Mouse (Mus musculus) ES-Bruce4 (cell line): Measurements from ENCODE around the gene Tmprss12. TPM values are rescaled to one million over a fixed set of nuclear protein-coding genes. Genes with fewer than 3 reads are reported as not detected.

Experiments
- H3K27ac ChIP-seq: 2 replicates; pipeline ENCODE4 v1.5.1; 2012; ENCODE audit warnings: low read length, inconsistent platforms; ENCODE audit not compliant: insufficient read depth
- H3K27me3 ChIP-seq: 2 replicates; pipeline ENCODE4 v1.6.1; 2012; ENCODE audit warnings: mild to moderate bottlenecking, low read length, inconsistent platforms; ENCODE audit not compliant: control insufficient read depth, poor library complexity, insufficient read depth, severe bottlenecking
- H3K36me3 ChIP-seq: 2 replicates; pipeline ENCODE4 v1.6.1; 2012; ENCODE audit warnings: inconsistent platforms, mild to moderate bottlenecking, low read length, moderate library complexity; ENCODE audit not compliant: control insufficient read depth, poor library complexity, insufficient read depth, severe bottlenecking
- H3K4me1 ChIP-seq: one replicate; pipeline ENCODE4 v1.8.1; 2011; ENCODE audit warnings: low read length; ENCODE audit not compliant: control insufficient read depth, insufficient read depth
- H3K4me3 ChIP-seq: 2 replicates; pipeline ENCODE4 v1.5.1; 2011; ENCODE audit warnings: low read depth, mild to moderate bottlenecking, low read length
- H3K9ac ChIP-seq: 2 replicates; pipeline ENCODE4 v1.6.1; 2012; ENCODE audit warnings: low read depth, mild to moderate bottlenecking, inconsistent platforms; ENCODE audit not compliant: poor library complexity, severe bottlenecking
- H3K9me3 ChIP-seq: replicated peaks from 2 replicates; pipeline ENCODE4 v1.6.1; 2012; ENCODE audit warnings: mild to moderate bottlenecking, low read length, inconsistent platforms; ENCODE audit not compliant: control insufficient read depth, poor library complexity, insufficient read depth, severe bottlenecking
- CTCF ChIP-seq: IDR thresholded peaks from one replicate; pipeline ENCODE4 v1.8.1; 2011; ENCODE audit warnings: low read depth, low read length
- EP300 ChIP-seq: IDR thresholded peaks from 2 replicates; pipeline ENCODE4 v1.6.1; 2011; ENCODE audit warnings: low read depth, low read length; ENCODE audit not compliant: insufficient read depth
- POLR2A ChIP-seq: IDR thresholded peaks from one replicate; pipeline ENCODE4 v1.8.1; 2011; ENCODE audit warnings: low read length; ENCODE audit not compliant: insufficient read depth
- polyA plus RNA-seq: library from polyadenylated mRNA; stranded (reverse); fragments of >200 nt; gene quantifications from 2 replicates; pipeline ENCODE4 v1.2.4, GENCODE M21; 2011; ENCODE audit warnings: low read depth; ENCODE audit not compliant: missing spikeins, insufficient read depth, insufficient read length

Gene Tmprss12
- polyA plus RNA-seq = 3.2 and 4.1 TPM in 2 replicates

DNA sequence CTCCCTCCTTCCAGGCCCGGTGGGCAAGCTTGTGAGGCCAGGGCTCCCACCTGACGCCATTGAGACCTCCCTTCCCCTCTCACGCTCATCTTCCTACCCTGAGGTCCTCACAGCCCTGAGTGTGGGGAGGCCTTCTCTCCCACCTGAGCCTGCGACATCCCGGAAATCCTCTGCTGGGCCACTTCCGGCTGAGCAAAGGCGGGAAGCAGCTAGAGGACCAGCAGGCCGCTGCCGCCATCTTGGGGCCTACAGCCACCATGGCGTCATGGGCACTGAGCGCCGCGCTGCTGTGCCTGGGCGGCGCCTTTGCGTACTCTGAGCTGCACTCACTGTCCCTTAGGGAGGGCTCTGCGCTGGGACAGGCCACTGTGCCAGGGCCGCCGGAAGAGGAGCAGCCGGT, at the start of gene Tmprss12:
Gene Tmprss12, plus strand, starts transcription at position 212 of the 400 bp plus-strand sequence.
- Histone ChIP-seq H3K4me3 (peak within 1 kb of the TSS; percentile 54), H3K4me1 (peaks cover 2% of the 10 kb centered on the region), H3K9ac (peak within 1 kb of the TSS; percentile 54), H3K27me3 (no peaks in the 10 kb centered on the region), H3K27ac (peak within 1 kb of the TSS; percentile 82), H3K36me3 (no peaks in the 10 kb centered on the region), H3K9me3 (no peaks in the 10 kb centered on the region; the same call in 1 of the 2 replicates)
- no peak for TF ChIP-seq EP300
- TF ChIP-seq POLR2A = no peak
- TF ChIP-seq CTCF = no peak

DNA sequence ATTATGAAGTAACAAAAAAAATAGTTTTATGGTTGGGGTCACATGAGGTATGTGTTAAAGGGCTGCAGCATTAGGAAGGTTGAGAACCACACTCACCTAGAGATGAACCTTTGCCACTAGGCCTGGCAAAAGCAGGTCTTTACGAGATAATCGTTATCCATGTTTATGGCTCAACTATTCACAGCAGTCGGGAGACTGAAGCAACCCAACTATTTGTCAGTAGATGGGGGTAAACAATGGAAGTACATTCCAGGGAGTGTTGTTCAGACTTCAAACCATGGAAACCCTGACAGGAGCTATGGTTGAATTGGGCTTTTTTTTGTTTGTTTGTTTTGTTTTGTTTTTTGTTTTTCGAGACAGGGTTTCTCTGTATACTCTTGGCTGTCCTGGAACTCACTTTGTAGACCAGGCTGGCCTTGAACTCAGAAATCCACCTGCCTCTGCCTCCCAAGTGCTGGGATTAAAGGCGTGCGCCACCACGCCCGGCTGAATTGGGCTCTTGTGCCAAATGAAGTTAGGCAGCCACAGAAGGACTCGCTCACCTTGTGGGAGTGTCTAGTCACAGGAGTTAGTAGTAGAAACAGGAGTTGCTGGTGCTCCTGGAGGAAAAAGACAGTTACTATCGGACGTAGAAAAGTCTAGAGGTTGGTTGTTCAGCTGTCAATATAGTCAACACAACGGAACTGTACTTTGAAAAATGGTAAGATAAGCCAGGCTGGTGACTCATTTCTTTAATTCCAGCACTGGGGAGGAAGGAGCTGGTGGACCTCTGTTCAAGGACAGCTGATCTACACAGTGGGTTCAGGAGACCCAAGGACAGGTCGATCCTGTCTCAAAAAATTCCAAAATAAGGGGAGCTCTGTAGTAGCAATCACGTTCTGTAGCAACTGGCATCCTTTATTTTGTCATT, 48.8 kb upstream of the Tmprss12 start:
- H3K9me3 ChIP-seq = no peaks in the 10 kb centered on the region
- H3K4me1 ChIP-seq = peaks cover 2% of the 10 kb centered on the region
- no peak for TF ChIP-seq EP300
- no peak for TF ChIP-seq POLR2A
- no peak for TF ChIP-seq CTCF
- H3K27ac ChIP-seq = peak overlapping the region; percentile 50; the same call in 1 of the 2 replicates
- peaks cover 19% of the 10 kb centered on the region; the same call in 1 of the 2 replicates for H3K36me3 ChIP-seq
- H3K4me3 ChIP-seq = no peak overlapping the region
- no peaks in the 10 kb centered on the region for H3K27me3 ChIP-seq
- H3K9ac ChIP-seq = no peak overlapping the region; the same call in 1 of the 2 replicates

DNA sequence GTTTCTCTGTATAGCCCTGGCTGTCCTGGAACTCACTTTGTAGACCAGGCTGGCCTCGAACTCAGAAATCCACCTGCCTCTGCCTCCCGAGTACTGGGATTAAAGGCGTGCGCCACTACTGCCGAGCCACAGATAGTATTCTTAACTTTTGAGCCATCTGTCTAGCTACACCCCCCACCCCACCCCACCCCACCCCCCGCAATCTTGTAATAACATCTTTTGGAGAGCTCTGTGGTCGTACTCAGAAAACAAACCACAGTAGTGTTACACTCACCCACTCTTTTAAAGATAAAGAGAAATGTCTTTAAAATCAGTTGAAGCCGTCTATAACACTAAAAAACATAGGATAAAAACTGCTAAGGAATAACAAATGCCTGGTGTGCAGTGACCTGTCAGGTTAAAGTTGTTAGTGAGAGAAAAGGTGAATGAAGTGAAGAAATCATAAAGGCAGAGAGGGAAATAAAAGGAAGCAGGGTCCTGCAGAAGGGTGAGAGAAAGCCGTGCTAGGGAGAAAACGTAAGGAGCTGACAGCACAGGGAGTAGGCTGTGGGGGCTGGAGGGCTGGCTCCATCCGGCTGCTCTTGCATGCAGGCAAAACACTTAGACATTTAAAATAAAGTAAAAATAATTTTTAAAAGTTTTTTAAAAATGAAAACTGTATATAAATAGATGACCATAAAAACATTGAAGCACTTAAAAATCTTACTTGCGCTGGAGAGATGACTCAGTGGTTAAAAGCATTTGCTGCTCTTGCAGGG, 45.2 kb upstream of the Tmprss12 start:
- TF ChIP-seq EP300 = no peak
- TF ChIP-seq POLR2A = no peak
- no peak for TF ChIP-seq CTCF
- no peaks in the 10 kb centered on the region for H3K27me3 ChIP-seq
- H3K4me3 ChIP-seq = no peak overlapping the region
- no peaks in the 10 kb centered on the region for H3K9me3 ChIP-seq
- no peaks in the 10 kb centered on the region for H3K4me1 ChIP-seq
- no peak overlapping the region for H3K9ac ChIP-seq
- peaks cover 31% of the 10 kb centered on the region for H3K36me3 ChIP-seq
- no peak overlapping the region for H3K27ac ChIP-seq

DNA sequence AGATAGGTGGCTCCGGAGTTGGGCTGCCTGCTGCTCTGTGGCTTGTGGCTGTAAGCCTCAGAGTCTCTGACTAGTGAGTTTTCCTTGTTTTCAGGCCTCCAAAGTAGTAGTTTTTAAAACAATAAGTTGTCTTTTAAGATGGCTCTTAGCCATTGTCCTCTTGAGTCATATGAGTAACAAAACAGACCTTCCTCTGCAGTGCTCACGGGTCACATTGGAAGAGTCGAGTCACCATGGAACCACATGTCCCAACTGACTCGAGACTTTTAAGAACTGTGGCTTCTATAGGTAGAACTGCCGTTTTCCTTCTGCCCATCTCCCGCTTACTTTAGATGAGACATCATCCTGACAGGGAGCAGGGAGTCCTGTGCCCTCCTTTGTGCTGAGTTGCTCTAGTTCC, 43.7 kb upstream of the Tmprss12 start:
- Histone ChIP-seq H3K27ac (no peak overlapping the region), H3K4me3 (no peak overlapping the region), H3K36me3 (peaks cover 34% of the 10 kb centered on the region), H3K27me3 (no peaks in the 10 kb centered on the region), H3K9me3 (no peaks in the 10 kb centered on the region), H3K4me1 (peaks cover 1% of the 10 kb centered on the region), H3K9ac (no peak overlapping the region)
- TF ChIP-seq POLR2A (no peak), EP300 (no peak), CTCF (no peak)

DNA sequence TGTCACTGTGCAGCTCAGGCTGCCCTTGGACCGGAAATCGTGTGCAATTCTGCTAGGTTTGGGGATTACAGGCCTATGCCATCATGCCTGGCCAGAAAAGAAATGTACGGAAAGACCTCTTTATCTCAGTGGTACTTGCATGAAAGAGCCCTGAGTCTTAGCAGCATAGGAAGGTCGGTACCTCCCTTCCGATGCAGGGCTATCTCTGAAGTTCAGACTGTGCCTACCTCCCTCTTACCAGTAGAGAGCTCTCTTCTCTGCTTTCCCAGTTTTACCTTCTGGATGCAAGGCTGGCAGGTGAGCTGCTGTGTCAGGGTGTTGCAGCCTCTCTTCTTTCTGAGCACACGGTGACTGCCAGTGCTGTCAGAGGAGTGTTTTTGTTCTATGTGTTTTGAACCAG, 38.9 kb upstream of the Tmprss12 start:
- H3K9ac ChIP-seq = no peak overlapping the region
- peaks cover 4% of the 10 kb centered on the region for H3K4me1 ChIP-seq
- H3K4me3 ChIP-seq = no peak overlapping the region
- TF ChIP-seq POLR2A = no peak
- peak; percentile 24 for TF ChIP-seq CTCF
- TF ChIP-seq EP300 = no peak
- no peak overlapping the region for H3K27ac ChIP-seq
- no peaks in the 10 kb centered on the region for H3K9me3 ChIP-seq
- H3K36me3 ChIP-seq = peaks cover 31% of the 10 kb centered on the region
- no peaks in the 10 kb centered on the region for H3K27me3 ChIP-seq

DNA sequence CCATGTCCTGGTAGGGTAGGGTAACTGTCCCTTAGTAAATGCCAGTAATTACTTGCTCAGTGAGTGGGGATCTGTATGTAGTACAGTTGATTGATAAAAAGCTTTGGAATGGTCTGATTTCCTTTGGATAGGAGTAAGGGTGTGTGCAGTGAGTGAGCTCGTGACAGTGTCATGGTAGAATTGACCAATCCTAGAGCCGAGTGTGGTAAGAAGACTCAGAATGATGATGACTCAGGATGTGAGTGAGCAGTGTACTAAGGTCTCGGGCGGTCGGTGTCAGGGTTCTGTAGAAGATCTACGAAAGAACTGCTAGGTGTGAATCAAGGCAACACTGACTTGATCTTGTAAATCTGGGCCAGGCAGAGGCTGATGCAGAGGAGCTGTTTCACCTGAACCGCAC, 34.7 kb upstream of the Tmprss12 start:
- H3K27me3 ChIP-seq = no peaks in the 10 kb centered on the region
- H3K36me3 ChIP-seq = peaks cover 19% of the 10 kb centered on the region
- H3K27ac ChIP-seq = no peak overlapping the region
- no peak for TF ChIP-seq POLR2A
- TF ChIP-seq CTCF = no peak
- TF ChIP-seq EP300 = no peak
- H3K4me3 ChIP-seq = no peak overlapping the region
- no peaks in the 10 kb centered on the region for H3K9me3 ChIP-seq
- no peak overlapping the region for H3K9ac ChIP-seq
- peaks cover 11% of the 10 kb centered on the region for H3K4me1 ChIP-seq
